Mouse (Mus musculus) midbrain, embryonic 12.5 days (tissue): ENCODE data around the gene Fth1. TPM values are rescaled to one million over a fixed set of nuclear protein-coding genes. Genes with fewer than 3 reads are reported as not detected.

ENCODE experiments used
- ATAC-seq: fragments of 200-750 bp; cut with Nextera tagmentation; 2 replicates; pipeline ENCODE4 v1.8.0; 2017; ENCODE audit warnings: low read depth, moderate TSS enrichment, moderate library complexity; ENCODE audit not compliant: low FRiP score
- H3K27ac ChIP-seq: fragments of 300-500 bp; sonication (generic); replicated peaks from 2 replicates; pipeline ENCODE4 v1.5.1; 2016; ENCODE audit warnings: mild to moderate bottlenecking
- H3K27me3 ChIP-seq: fragments of 300-500 bp; sonication (generic); 2 replicates; pipeline ENCODE4 v1.6.1; 2016; ENCODE audit warnings: mild to moderate bottlenecking
- H3K36me3 ChIP-seq: fragments of 300-500 bp; sonication (generic); 2 replicates; pipeline ENCODE4 v1.6.1; 2016
- H3K4me1 ChIP-seq: fragments of 300-500 bp; sonication (generic); 2 replicates; pipeline ENCODE4 v1.6.1; 2016
- H3K4me2 ChIP-seq: fragments of 300-500 bp; sonication (generic); replicated peaks from 2 replicates; pipeline ENCODE4 v1.6.1; 2016; ENCODE audit warnings: mild to moderate bottlenecking, moderate library complexity
- H3K4me3 ChIP-seq: fragments of 300-500 bp; sonication (generic); 2 replicates; pipeline ENCODE4 v1.5.1; 2016; ENCODE audit warnings: mild to moderate bottlenecking
- H3K9ac ChIP-seq: fragments of 300-500 bp; sonication (generic); replicated peaks from 2 replicates; pipeline ENCODE4 v1.6.1; 2016; ENCODE audit warnings: mild to moderate bottlenecking, moderate library complexity
- H3K9me3 ChIP-seq: fragments of 300-500 bp; sonication (generic); 2 replicates; pipeline ENCODE4 v1.6.1; 2016; ENCODE audit warnings: mild to moderate bottlenecking
- WGBS: fragments of 180-500 bp; shearing (Covaris S2); methylation state at CpG from one replicate; pipeline ENCODE4 v1.1.7; 2016; 5-methylcytosine and 5-hydroxymethylcytosine counted together
- polyA plus RNA-seq: library from polyadenylated mRNA; unstranded; fragments of >200 nt; fragmentation: Nextera tagmentation; extraction: Ambion mirVana; gene quantifications from 2 replicates; pipeline ENCODE4 v1.2.1, GENCODE M21; 2016

Gene Fth1
- polyA plus RNA-seq, 1 experiment from 2014 or later: 1,421 TPM

GRCm38 (mm10) chr19:9985190-9985899 is 4.9 kb downstream of the Fth1 start:
- no peak overlapping the region for H3K9ac ChIP-seq
- H3K27ac ChIP-seq: no peak overlapping the region
- H3K4me1 ChIP-seq: peaks cover 19% of the 10 kb centered on the region
- no peak for ATAC-seq
- H3K9me3 ChIP-seq: no peaks in the 10 kb centered on the region
- H3K4me2 ChIP-seq: no peak overlapping the region
- H3K36me3 ChIP-seq: peaks cover 23% of the 10 kb centered on the region
- 96% methylated on average over 6 of the region's 6 CpGs for WGBS
- no peaks in the 10 kb centered on the region for H3K27me3 ChIP-seq
- no peak overlapping the region for H3K4me3 ChIP-seq

GRCm38 (mm10) chr19:9985900-9986421 is 5.6 kb downstream of the Fth1 start:
- Histone ChIP-seq H3K4me1 (peaks cover 19% of the 10 kb centered on the region), H3K4me3 (no peak overlapping the region), H3K4me2 (no peak overlapping the region), H3K27me3 (no peaks in the 10 kb centered on the region), H3K27ac (no peak overlapping the region), H3K36me3 (peaks cover 23% of the 10 kb centered on the region), H3K9ac (no peak overlapping the region; the same call in 1 of the 2 replicates), H3K9me3 (no peaks in the 10 kb centered on the region)
- no peak for ATAC-seq
- WGBS: 94% methylated on average over 2 of the region's 2 CpGs

GRCm38 (mm10) chr19:9987192-9987591 is 6.8 kb downstream of the Fth1 start:
- peaks cover 12% of the 10 kb centered on the region for H3K4me1 ChIP-seq
- WGBS: 63% methylated on average over 6 of the region's 6 CpGs
- H3K9ac ChIP-seq: no peak overlapping the region
- no peak overlapping the region for H3K4me3 ChIP-seq
- H3K27me3 ChIP-seq: no peaks in the 10 kb centered on the region
- no peak overlapping the region for H3K27ac ChIP-seq
- peaks cover 23% of the 10 kb centered on the region for H3K36me3 ChIP-seq
- ATAC-seq: no peak
- H3K4me2 ChIP-seq: no peak overlapping the region
- H3K9me3 ChIP-seq: no peaks in the 10 kb centered on the region

GRCm38 (mm10) chr19:9987593-9987992 is 7.2 kb downstream of the Fth1 start:
- no peak for ATAC-seq
- Histone ChIP-seq H3K27me3 (peaks cover 3% of the 10 kb centered on the region; the same call in 1 of the 2 replicates), H3K4me1 (peaks cover 13% of the 10 kb centered on the region), H3K9me3 (no peaks in the 10 kb centered on the region), H3K36me3 (peaks cover 23% of the 10 kb centered on the region), H3K4me2 (no peak overlapping the region), H3K9ac (no peak overlapping the region), H3K4me3 (no peak overlapping the region), H3K27ac (no peak overlapping the region)

GRCm38 (mm10) chr19:9989171-9989883 is 8.9 kb downstream of the Fth1 start:
- no peak for ATAC-seq

GRCm38 (mm10) chr19:9989884-9990256 is 9.5 kb downstream of the Fth1 start:
- H3K27ac ChIP-seq: no peak overlapping the region
- H3K27me3 ChIP-seq: peaks cover 6% of the 10 kb centered on the region; the same call in 1 of the 2 replicates
- no peak overlapping the region for H3K9ac ChIP-seq
- no peak overlapping the region for H3K4me3 ChIP-seq
- H3K4me2 ChIP-seq: no peak overlapping the region
- no peaks in the 10 kb centered on the region for H3K9me3 ChIP-seq
- ATAC-seq: no peak
- peaks cover 14% of the 10 kb centered on the region for H3K36me3 ChIP-seq
- H3K4me1 ChIP-seq: peaks cover 10% of the 10 kb centered on the region; the same call in 1 of the 2 replicates

More at GRCm38 (mm10) chr19:9989171-9989883, 8.9 kb downstream of the Fth1 start:
- H3K36me3 ChIP-seq: peaks cover 20% of the 10 kb centered on the region
- H3K9me3 ChIP-seq: no peaks in the 10 kb centered on the region
- no peak overlapping the region for H3K4me2 ChIP-seq
- H3K9ac ChIP-seq: no peak overlapping the region
- H3K27me3 ChIP-seq: peaks cover 6% of the 10 kb centered on the region; the same call in 1 of the 2 replicates
- peaks cover 11% of the 10 kb centered on the region for H3K4me1 ChIP-seq
- no peak overlapping the region for H3K4me3 ChIP-seq
- 74% methylated on average over 17 of the region's 17 CpGs for WGBS
- no peak overlapping the region for H3K27ac ChIP-seq

GRCm38 (mm10) chr19:9991304-9991703 is 10.9 kb downstream of the Fth1 start:
- peak; percentile 34 for ATAC-seq
- Histone ChIP-seq H3K9ac (no peak overlapping the region), H3K4me3 (no peak overlapping the region), H3K27me3 (peaks cover 6% of the 10 kb centered on the region; the same call in 1 of the 2 replicates), H3K9me3 (no peaks in the 10 kb centered on the region), H3K36me3 (no peaks in the 10 kb centered on the region), H3K27ac (no peak overlapping the region), H3K4me1 (peaks cover 10% of the 10 kb centered on the region; the same call in 1 of the 2 replicates), H3K4me2 (no peak overlapping the region)
- 19% methylated on average over 5 of the region's 5 CpGs for WGBS

GRCm38 (mm10) chr19:9992011-9992958 is 11.9 kb downstream of the Fth1 start:
- Histone ChIP-seq H3K4me1 (peaks cover 10% of the 10 kb centered on the region; the same call in 1 of the 2 replicates), H3K9ac (peak overlapping the region; percentile 39), H3K9me3 (no peaks in the 10 kb centered on the region), H3K27ac (0 out of 2 replicates have a peak overlapping the region, but pooled peaks have one; percentile 2), H3K27me3 (peaks cover 6% of the 10 kb centered on the region; the same call in 1 of the 2 replicates), H3K4me2 (peak overlapping the region; percentile 54), H3K36me3 (no peaks in the 10 kb centered on the region), H3K4me3 (peak overlapping the region; percentile 31)
- 46% methylated on average over 26 of the region's 26 CpGs for WGBS
- ATAC-seq: peak; percentile 34

GRCm38 (mm10) chr19:9993036-9993656 is 12.7 kb downstream of the Fth1 start:
- peak overlapping the region; percentile 54 for H3K4me2 ChIP-seq
- H3K36me3 ChIP-seq: no peaks in the 10 kb centered on the region
- WGBS: 7% methylated on average over 16 of the region's 17 CpGs
- ATAC-seq: peak; percentile 87
- peaks cover 6% of the 10 kb centered on the region; the same call in 1 of the 2 replicates for H3K27me3 ChIP-seq
- peaks cover 10% of the 10 kb centered on the region; the same call in 1 of the 2 replicates for H3K4me1 ChIP-seq
- peak overlapping the region; percentile 31 for H3K4me3 ChIP-seq
- no peaks in the 10 kb centered on the region for H3K9me3 ChIP-seq
- 0 out of 2 replicates have a peak overlapping the region, but pooled peaks have one; percentile 2 for H3K27ac ChIP-seq
- H3K9ac ChIP-seq: peak overlapping the region; percentile 39

GRCm38 (mm10) chr19:9997204-9998062 is 17.0 kb downstream of the Fth1 start:
- no peaks in the 10 kb centered on the region for H3K36me3 ChIP-seq

More at GRCm38 (mm10) chr19:9997204-9998062, 17.0 kb downstream of the Fth1 start:
- 77% methylated on average over 12 of the region's 12 CpGs for WGBS
- peaks cover 10% of the 10 kb centered on the region; the same call in 1 of the 2 replicates for H3K4me1 ChIP-seq
- H3K4me3 ChIP-seq: no peak overlapping the region
- no peak overlapping the region for H3K27ac ChIP-seq
- no peak for ATAC-seq
- no peak overlapping the region for H3K4me2 ChIP-seq
- no peak overlapping the region for H3K9ac ChIP-seq
- no peaks in the 10 kb centered on the region for H3K9me3 ChIP-seq
- peaks cover 4% of the 10 kb centered on the region; the same call in 1 of the 2 replicates for H3K27me3 ChIP-seq
